Mouse (Mus musculus): ENCODE measurements around the gene Cst10. TPM values are rescaled to one million over a fixed set of nuclear protein-coding genes. Genes with fewer than 3 reads are reported as not detected.

Gene Cst10
- total RNA-seq (2012; rRNA removed) (not detected in 2 replicates), polyA plus RNA-seq (2012; ENCODE audit: insufficient read depth in 1 of 2, insufficient read length in 2 of 2, low read depth in 1 of 2, low replicate concordance in 2 of 2, missing spikeins in 1 of 2) (not detected)

DNA sequence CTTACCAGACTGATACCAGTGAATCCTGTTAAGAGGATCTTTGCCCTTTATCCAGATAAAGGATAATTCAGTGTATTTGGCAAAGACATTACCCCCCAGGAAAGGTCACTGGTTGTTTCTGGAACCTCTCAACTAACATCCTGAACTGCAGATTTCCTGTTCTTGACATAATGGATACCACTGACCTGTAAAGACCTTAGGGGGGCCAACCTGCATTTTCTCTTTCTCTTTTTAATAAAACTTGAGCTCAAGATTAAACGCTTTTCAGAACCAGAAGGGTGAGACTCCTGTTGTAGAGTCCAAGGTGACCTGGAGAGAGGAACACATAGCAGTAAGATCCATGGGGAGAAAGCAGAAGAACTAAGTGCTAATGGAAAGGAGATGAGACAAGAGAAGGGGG is at the start of gene Cst10:
Cst10 (plus strand) TSS at position 301 of the 400 bp plus-strand sequence.
- H3K27me3 ChIP-seq (ENCODE audit: control insufficient read depth in 1 of 2, insufficient read depth in 2 of 2, low read length in 2 of 2): no peaks in the 10 kb centered on the region
- no peak for DNase-seq (ENCODE audit: low read depth, low spot score)
- TF ChIP-seq KAT2A (conservative IDR thresholded peaks at IDR 0.05; ENCODE audit: low read depth, low read length): no peak

DNA sequence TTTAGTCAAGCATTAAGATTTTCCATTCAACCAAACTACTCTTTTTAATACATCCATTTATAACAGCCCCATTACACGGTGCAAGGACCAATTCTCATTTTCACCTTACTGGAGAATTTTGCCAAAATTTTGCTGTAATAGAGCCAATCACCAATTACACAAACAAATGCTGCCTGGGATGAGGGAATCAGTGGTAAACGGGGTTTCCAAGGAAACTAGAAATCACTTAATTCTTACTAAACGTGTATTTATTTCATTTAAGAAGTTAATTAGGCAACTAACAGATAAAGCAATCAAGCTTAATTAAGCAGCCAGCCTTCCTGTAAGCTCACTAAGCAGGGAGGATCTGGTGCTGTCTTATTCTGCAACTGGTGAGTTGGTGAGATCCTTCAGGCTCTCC is 11.9 kb upstream of the Cst10 start:
- no peaks in the 10 kb centered on the region for H3K4me1 ChIP-seq (ENCODE audit: control insufficient read depth in 1 of 2, insufficient read depth in 2 of 2, low read length in 2 of 2)
- no peaks in the 10 kb centered on the region for H3K9me3 ChIP-seq (replicated peaks; ENCODE audit: insufficient read depth, low read length)
- no peaks in the 10 kb centered on the region for H3K36me3 ChIP-seq (ENCODE audit: control insufficient read depth in 1 of 2, insufficient read depth in 2 of 2, low read length in 2 of 2)
- no peak overlapping the region for H3K4me3 ChIP-seq (ENCODE audit: control insufficient read depth in 1 of 2, insufficient read depth in 1 of 2, low read depth in 2 of 2, low read length in 2 of 2)
- no peaks in the 10 kb centered on the region for H3K27me3 ChIP-seq (ENCODE audit: control insufficient read depth in 1 of 2, insufficient read depth in 2 of 2, low read length in 2 of 2)
- H3K9ac ChIP-seq (ENCODE audit: control insufficient read depth, low read depth, low read length, poor library complexity, severe bottlenecking): no peak overlapping the region
- no peak for DNase-seq (ENCODE audit: low read depth, low spot score)
- no peaks in the 10 kb centered on the region for H3K79me2 ChIP-seq (ENCODE audit: control insufficient read depth, insufficient read depth, low read length, poor library complexity)
- no peak for TF ChIP-seq ZC3H11A (IDR thresholded peaks at IDR 0.05; ENCODE audit: low read depth, low read length)
- no peak overlapping the region for H3K27ac ChIP-seq (ENCODE audit: control insufficient read depth, low read depth, low read length)

More for the DNA sequence above, at the start of gene Cst10:
- no peaks in the 10 kb centered on the region for H3K4me1 ChIP-seq (ENCODE audit: control insufficient read depth in 1 of 2, insufficient read depth in 2 of 2, low read length in 2 of 2)
- no peak within 1 kb of the TSS for H3K4me3 ChIP-seq (ENCODE audit: control insufficient read depth in 1 of 2, insufficient read depth in 1 of 2, low read depth in 2 of 2, low read length in 2 of 2)
- no peaks in the 10 kb centered on the region for H3K9me3 ChIP-seq (replicated peaks; ENCODE audit: insufficient read depth, low read length)
- H3K27ac ChIP-seq (ENCODE audit: control insufficient read depth, low read depth, low read length): no peak within 1 kb of the TSS
- no peak within 1 kb of the TSS for H3K9ac ChIP-seq (ENCODE audit: control insufficient read depth, low read depth, low read length, poor library complexity, severe bottlenecking)
- no peaks in the 10 kb centered on the region for H3K36me3 ChIP-seq (ENCODE audit: control insufficient read depth in 1 of 2, insufficient read depth in 2 of 2, low read length in 2 of 2)
- H3K79me2 ChIP-seq (ENCODE audit: control insufficient read depth, insufficient read depth, low read length, poor library complexity): no peaks in the 10 kb centered on the region

DNA sequence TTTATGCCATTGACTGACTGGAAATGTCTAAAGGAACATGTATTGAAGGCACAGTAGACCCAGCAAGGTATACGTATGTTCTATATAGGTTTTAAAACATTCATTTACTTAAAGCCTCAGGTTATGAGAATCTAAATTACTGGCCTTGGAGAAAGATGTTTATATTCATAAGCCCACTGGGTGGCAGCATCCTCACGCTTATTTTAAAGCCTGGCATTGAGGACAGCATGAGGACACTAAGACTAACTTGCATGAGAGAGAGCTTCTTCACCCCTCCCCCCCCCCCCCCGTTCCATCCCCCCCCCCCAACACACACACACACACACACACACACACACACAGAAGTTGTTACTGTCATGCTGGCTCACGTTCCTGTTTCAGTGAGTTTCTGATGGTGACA is 17.7 kb downstream of the Cst10 start:
- TF ChIP-seq SMC3 (IDR thresholded peaks at IDR 0.05; ENCODE audit: low read depth, low read length) (peak; percentile 66), GABPA (IDR thresholded peaks at IDR 0.05; ENCODE audit: low read depth, low read length) (no peak), RAD21 (IDR thresholded peaks at IDR 0.05; ENCODE audit: low read depth, low read length) (peak; percentile 66), ZC3H11A (IDR thresholded peaks at IDR 0.05; ENCODE audit: low read depth, low read length) (peak; percentile 62), CHD2 (IDR thresholded peaks at IDR 0.05; ENCODE audit: low read length) (no peak), EP300 (IDR thresholded peaks at IDR 0.05; ENCODE audit: low read depth in 1 of 2, low read length in 2 of 2) (no peak), CHD1 (IDR thresholded peaks at IDR 0.05; ENCODE audit: low read depth, low read length) (no peak), CTCF (IDR thresholded peaks at IDR 0.05 in 2 of 3, conservative IDR thresholded peaks at IDR 0.05 in 1 of 3; ENCODE audit: control insufficient read depth in 1 of 3, insufficient read depth in 1 of 3, low read depth in 2 of 3, low read length in 3 of 3, poor library complexity in 1 of 3, severe bottlenecking in 1 of 3) (peak in 2 of 3 experiments; percentile 34 to 57; a peak in 4 of 6 replicates), ZKSCAN1 (IDR thresholded peaks at IDR 0.05; ENCODE audit: low read depth, low read length) (no peak), ZMIZ1 (IDR thresholded peaks at IDR 0.05; ENCODE audit: low read depth, low read length) (no peak), MYB (IDR thresholded peaks at IDR 0.05; ENCODE audit: low read depth, low read length) (no peak)
- Histone ChIP-seq H3K4me3 (ENCODE audit: control insufficient read depth in 1 of 2, insufficient read depth in 1 of 2, low read depth in 2 of 2, low read length in 2 of 2) (no peak overlapping the region), H3K27me3 (ENCODE audit: control insufficient read depth in 1 of 2, insufficient read depth in 2 of 2, low read length in 2 of 2) (no peaks in the 10 kb centered on the region), H3K79me2 (ENCODE audit: control insufficient read depth, insufficient read depth, low read length, poor library complexity) (no peaks in the 10 kb centered on the region), H3K36me3 (ENCODE audit: control insufficient read depth in 1 of 2, insufficient read depth in 2 of 2, low read length in 2 of 2) (no peaks in the 10 kb centered on the region), H3K27ac (ENCODE audit: control insufficient read depth, low read depth, low read length) (no peak overlapping the region), H3K9ac (ENCODE audit: control insufficient read depth, low read depth, low read length, poor library complexity, severe bottlenecking) (no peak overlapping the region), H3K4me1 (ENCODE audit: control insufficient read depth in 1 of 2, insufficient read depth in 2 of 2, low read length in 2 of 2) (no peaks in the 10 kb centered on the region), H3K9me3 (replicated peaks; ENCODE audit: insufficient read depth, low read length) (no peaks in the 10 kb centered on the region)
- peak; percentile 42 for DNase-seq (ENCODE audit: low read depth, low spot score)

Data from MEL (cell line).